Mouse (Mus musculus): ENCODE measurements around the gene Spata46. TPM values are rescaled to one million over a fixed set of nuclear protein-coding genes. Genes with fewer than 3 reads are reported as not detected.

Spata46 gene
- polyA plus RNA-seq, 1 experiment: 881 TPM

GRCm38 (mm10) chr1:170306232-170306631, 2.4 kb upstream of the Spata46 start, which contains the start of gene Gm7694:
TSS of gene Gm7694 (minus strand) at chr1:170306332.
- Histone ChIP-seq H3K27ac (ENCODE audit: control insufficient read depth, insufficient read depth, low read depth, low read length) (no peak within 1 kb of the TSS), H3K27me3 (ENCODE audit: control insufficient read depth, insufficient read depth, low read length) (no peaks in the 10 kb centered on the region), H3K36me3 (ENCODE audit: control insufficient read depth, insufficient read depth, low read length) (no peaks in the 10 kb centered on the region), H3K4me3 (ENCODE audit: control insufficient read depth, low read depth, low read length) (no peak within 1 kb of the TSS), H3K4me1 (ENCODE audit: control insufficient read depth, insufficient read depth, low read length) (peaks cover 5% of the 10 kb centered on the region)
- no peak for TF ChIP-seq POLR2A (IDR thresholded peaks at IDR 0.05; ENCODE audit: control insufficient read depth, low read depth, low read length)
- TF ChIP-seq CTCF (IDR thresholded peaks at IDR 0.05; ENCODE audit: control insufficient read depth, insufficient read depth, insufficient replicate concordance, low read depth, low read length): no peak

DNA sequence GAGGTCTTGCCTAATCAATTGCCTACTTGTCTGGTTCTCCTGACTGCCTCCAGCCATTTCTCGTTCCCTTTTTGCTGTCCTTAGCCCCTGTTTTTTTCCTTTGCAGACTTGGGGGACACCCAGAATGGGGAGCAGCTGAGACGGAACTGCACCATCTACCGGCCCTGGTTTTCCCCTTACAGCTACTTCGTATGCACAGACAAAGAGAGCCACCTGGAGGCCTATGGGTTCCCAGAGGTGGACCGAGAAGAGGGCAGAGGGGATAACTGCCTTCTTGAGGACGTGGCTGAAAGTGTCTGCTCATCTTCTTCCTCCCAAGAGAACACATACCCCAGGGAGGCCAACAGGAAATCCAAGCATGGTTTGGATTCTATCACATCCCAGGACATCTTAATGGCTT, 2.8 kb downstream of the Spata46 start:
- peak overlapping the region; percentile 78 for H3K4me3 ChIP-seq (ENCODE audit: control insufficient read depth, low read depth, low read length)
- H3K4me1 ChIP-seq (ENCODE audit: control insufficient read depth, insufficient read depth, low read length): no peaks in the 10 kb centered on the region
- TF ChIP-seq CTCF (IDR thresholded peaks at IDR 0.05; ENCODE audit: control insufficient read depth, insufficient read depth, insufficient replicate concordance, low read depth, low read length) (no peak), POLR2A (IDR thresholded peaks at IDR 0.05; ENCODE audit: control insufficient read depth, low read depth, low read length) (no peak)
- H3K36me3 ChIP-seq (ENCODE audit: control insufficient read depth, insufficient read depth, low read length): no peaks in the 10 kb centered on the region
- no peaks in the 10 kb centered on the region for H3K27me3 ChIP-seq (ENCODE audit: control insufficient read depth, insufficient read depth, low read length)
- no peak overlapping the region for H3K27ac ChIP-seq (ENCODE audit: control insufficient read depth, insufficient read depth, low read depth, low read length)

GRCm38 (mm10) chr1:170322046-170322445, 13.4 kb downstream of the Spata46 start:
- H3K27ac ChIP-seq (ENCODE audit: control insufficient read depth, insufficient read depth, low read depth, low read length): no peak overlapping the region
- H3K27me3 ChIP-seq (ENCODE audit: control insufficient read depth, insufficient read depth, low read length): no peaks in the 10 kb centered on the region
- H3K36me3 ChIP-seq (ENCODE audit: control insufficient read depth, insufficient read depth, low read length): no peaks in the 10 kb centered on the region
- no peak overlapping the region for H3K4me3 ChIP-seq (ENCODE audit: control insufficient read depth, low read depth, low read length)
- no peak for TF ChIP-seq CTCF (IDR thresholded peaks at IDR 0.05; ENCODE audit: control insufficient read depth, insufficient read depth, insufficient replicate concordance, low read depth, low read length)
- no peak for TF ChIP-seq POLR2A (IDR thresholded peaks at IDR 0.05; ENCODE audit: control insufficient read depth, low read depth, low read length)
- no peaks in the 10 kb centered on the region for H3K4me1 ChIP-seq (ENCODE audit: control insufficient read depth, insufficient read depth, low read length)

DNA sequence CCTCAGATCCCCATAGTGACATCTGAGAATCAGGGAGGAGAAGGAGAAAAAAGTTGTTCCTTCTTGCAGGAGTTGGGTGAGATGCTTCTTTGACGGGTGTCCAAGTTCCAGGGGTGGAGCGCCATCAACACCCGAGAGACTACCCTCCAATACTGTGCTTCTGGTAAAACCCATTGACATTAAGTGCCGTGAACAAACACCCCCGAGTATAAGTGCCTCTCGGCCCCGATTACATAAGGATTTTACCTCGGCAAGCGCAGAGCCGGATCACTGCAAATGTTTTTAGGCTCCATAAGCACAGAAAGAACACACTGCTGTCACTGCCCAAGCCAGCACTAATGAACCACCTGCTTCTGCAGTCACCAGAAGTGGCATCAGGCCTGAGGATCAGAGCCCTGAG, 14.4 kb downstream of the Spata46 start:
- no peak overlapping the region for H3K27ac ChIP-seq (ENCODE audit: control insufficient read depth, insufficient read depth, low read depth, low read length)
- H3K36me3 ChIP-seq (ENCODE audit: control insufficient read depth, insufficient read depth, low read length): no peaks in the 10 kb centered on the region
- H3K27me3 ChIP-seq (ENCODE audit: control insufficient read depth, insufficient read depth, low read length): no peaks in the 10 kb centered on the region
- H3K4me1 ChIP-seq (ENCODE audit: control insufficient read depth, insufficient read depth, low read length): no peaks in the 10 kb centered on the region
- no peak overlapping the region for H3K4me3 ChIP-seq (ENCODE audit: control insufficient read depth, low read depth, low read length)
- TF ChIP-seq POLR2A (IDR thresholded peaks at IDR 0.05; ENCODE audit: control insufficient read depth, low read depth, low read length): no peak
- no peak for TF ChIP-seq CTCF (IDR thresholded peaks at IDR 0.05; ENCODE audit: control insufficient read depth, insufficient read depth, insufficient replicate concordance, low read depth, low read length)

GRCm38 (mm10) chr1:170324312-170324711, 15.7 kb downstream of the Spata46 start:
- no peaks in the 10 kb centered on the region for H3K27me3 ChIP-seq (ENCODE audit: control insufficient read depth, insufficient read depth, low read length)
- H3K4me3 ChIP-seq (ENCODE audit: control insufficient read depth, low read depth, low read length): no peak overlapping the region
- no peak overlapping the region for H3K27ac ChIP-seq (ENCODE audit: control insufficient read depth, insufficient read depth, low read depth, low read length)
- no peak for TF ChIP-seq CTCF (IDR thresholded peaks at IDR 0.05; ENCODE audit: control insufficient read depth, insufficient read depth, insufficient replicate concordance, low read depth, low read length)
- TF ChIP-seq POLR2A (IDR thresholded peaks at IDR 0.05; ENCODE audit: control insufficient read depth, low read depth, low read length): no peak
- no peaks in the 10 kb centered on the region for H3K36me3 ChIP-seq (ENCODE audit: control insufficient read depth, insufficient read depth, low read length)
- H3K4me1 ChIP-seq (ENCODE audit: control insufficient read depth, insufficient read depth, low read length): no peaks in the 10 kb centered on the region

- H3K4me1 ChIP-seq (ENCODE audit: control insufficient read depth, insufficient read depth, low read length): no peaks in the 10 kb centered on the region
- H3K27ac ChIP-seq (ENCODE audit: control insufficient read depth, insufficient read depth, low read depth, low read length): no peak overlapping the region
- H3K4me3 ChIP-seq (ENCODE audit: control insufficient read depth, low read depth, low read length): no peak overlapping the region
- H3K36me3 ChIP-seq (ENCODE audit: control insufficient read depth, insufficient read depth, low read length): no peaks in the 10 kb centered on the region
- H3K27me3 ChIP-seq (ENCODE audit: control insufficient read depth, insufficient read depth, low read length): no peaks in the 10 kb centered on the region
- no peak for TF ChIP-seq POLR2A (IDR thresholded peaks at IDR 0.05; ENCODE audit: control insufficient read depth, low read depth, low read length)
- TF ChIP-seq CTCF (IDR thresholded peaks at IDR 0.05; ENCODE audit: control insufficient read depth, insufficient read depth, insufficient replicate concordance, low read depth, low read length): no peak
Measured at GRCm38 (mm10) chr1:170325277-170325676, 16.7 kb downstream of the Spata46 start.

- Histone ChIP-seq H3K27me3 (ENCODE audit: control insufficient read depth, insufficient read depth, low read length) (no peaks in the 10 kb centered on the region), H3K4me1 (ENCODE audit: control insufficient read depth, insufficient read depth, low read length) (no peaks in the 10 kb centered on the region), H3K36me3 (ENCODE audit: control insufficient read depth, insufficient read depth, low read length) (no peaks in the 10 kb centered on the region), H3K27ac (ENCODE audit: control insufficient read depth, insufficient read depth, low read depth, low read length) (no peak overlapping the region), H3K4me3 (ENCODE audit: control insufficient read depth, low read depth, low read length) (no peak overlapping the region)
- TF ChIP-seq POLR2A (IDR thresholded peaks at IDR 0.05; ENCODE audit: control insufficient read depth, low read depth, low read length) (no peak), CTCF (IDR thresholded peaks at IDR 0.05; ENCODE audit: control insufficient read depth, insufficient read depth, insufficient replicate concordance, low read depth, low read length) (no peak)
Measured at GRCm38 (mm10) chr1:170331926-170332325, 23.3 kb downstream of the Spata46 start.

DNA sequence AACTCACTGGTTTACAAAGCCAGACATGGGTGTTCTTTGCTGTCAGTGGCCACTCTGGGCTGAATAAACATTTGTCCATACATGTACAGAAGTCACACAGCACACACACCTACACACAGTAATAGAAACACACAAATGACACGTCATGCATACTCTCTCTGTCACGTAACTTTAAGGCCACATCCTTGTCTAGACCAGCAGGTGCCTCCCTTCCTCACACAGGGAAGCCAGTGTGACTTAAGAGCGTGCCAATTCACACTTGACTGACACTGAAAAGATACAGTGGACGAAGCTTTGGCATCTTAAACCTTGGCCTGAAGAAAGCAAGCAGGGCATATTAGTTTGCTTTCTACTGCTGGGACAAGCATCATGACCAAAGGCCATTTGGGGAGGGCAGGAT, 24.2 kb downstream of the Spata46 start:
- Histone ChIP-seq H3K4me3 (ENCODE audit: control insufficient read depth, low read depth, low read length) (no peak overlapping the region), H3K27ac (ENCODE audit: control insufficient read depth, insufficient read depth, low read depth, low read length) (no peak overlapping the region), H3K36me3 (ENCODE audit: control insufficient read depth, insufficient read depth, low read length) (no peaks in the 10 kb centered on the region), H3K27me3 (ENCODE audit: control insufficient read depth, insufficient read depth, low read length) (no peaks in the 10 kb centered on the region), H3K4me1 (ENCODE audit: control insufficient read depth, insufficient read depth, low read length) (no peaks in the 10 kb centered on the region)
- TF ChIP-seq CTCF (IDR thresholded peaks at IDR 0.05; ENCODE audit: control insufficient read depth, insufficient read depth, insufficient replicate concordance, low read depth, low read length) (no peak), POLR2A (IDR thresholded peaks at IDR 0.05; ENCODE audit: control insufficient read depth, low read depth, low read length) (no peak)

Data from testis, adult 2 months (tissue).